Mouse (Mus musculus) heart, adult 2 months (tissue): ENCODE results near the gene Crybg3.

ENCODE experiments used
- CTCF ChIP-seq: fragments of 200-600 bp; IDR thresholded peaks from 2 replicates; pipeline ENCODE4 v1.8.1; 2022; ENCODE audit warnings: antibody characterized with exemption, mild to moderate bottlenecking, moderate library complexity
- EP300 ChIP-seq: fragments of 200-500 bp; IDR thresholded peaks from 2 replicates; pipeline ENCODE4 v1.6.1; 2011; ENCODE audit warnings: low read depth, low read length, control low read depth; ENCODE audit not compliant: insufficient read depth
- POLR2A ChIP-seq: fragments of 200-500 bp; IDR thresholded peaks from 2 replicates; pipeline ENCODE4 v1.6.1; 2011; ENCODE audit warnings: mild to moderate bottlenecking, low read depth, low read length, control low read depth; ENCODE audit not compliant: insufficient read depth

- TF ChIP-seq CTCF (no peak), POLR2A (no peak), EP300 (no peak)
Observed at GRCm38 (mm10) chr16:59451813-59452212, 149.0 kb downstream of the Crybg3 start.
